Mouse (Mus musculus) lung, adult 2 months (tissue): Measurements from ENCODE around the gene Arhgap31. TPM values are rescaled to one million over a fixed set of nuclear protein-coding genes. Genes with fewer than 3 reads are reported as not detected.

Experiments
- DNase-seq: peaks from one replicate; pipeline ENCODE4 v3.0.0; 2022
- H3K4me1 ChIP-seq: fragments of 200-500 bp; 2 replicates; pipeline ENCODE4 v1.6.1; 2011; ENCODE audit warnings: low read length; ENCODE audit not compliant: control insufficient read depth, insufficient read depth
- H3K4me3 ChIP-seq: fragments of 200-500 bp; replicated peaks from 2 replicates; pipeline ENCODE3; 2011; ENCODE audit warnings: low read depth, mild to moderate bottlenecking, control low read depth, low read length; ENCODE audit errors: extremely low read depth
- CTCF ChIP-seq: fragments of 200-500 bp; IDR thresholded peaks from 2 replicates; pipeline ENCODE4 v1.5.1; 2011; ENCODE audit warnings: mild to moderate bottlenecking, low read length, control low read depth; ENCODE audit not compliant: insufficient read depth
- POLR2A ChIP-seq: fragments of 200-500 bp; IDR thresholded peaks from 2 replicates; pipeline ENCODE4 v1.6.1; 2011; ENCODE audit warnings: low read depth, mild to moderate bottlenecking, control low read depth, low read length, borderline replicate concordance; ENCODE audit errors: extremely low read depth
- WGBS: fragments of 180-500 bp; shearing (Covaris S2); methylation state at CpG from one replicate; pipeline ENCODE4 v1.1.7; 2018; 5-methylcytosine and 5-hydroxymethylcytosine counted together
- polyA plus RNA-seq: library from polyadenylated mRNA; depleted of rRNA; stranded (reverse); fragments of >200 nt; gene quantifications from 2 replicates; pipeline ENCODE4 v1.2.3, GENCODE M21; 2012

Gene Arhgap31
- polyA plus RNA-seq, 1 experiment, result 46.8 TPM

DNA sequence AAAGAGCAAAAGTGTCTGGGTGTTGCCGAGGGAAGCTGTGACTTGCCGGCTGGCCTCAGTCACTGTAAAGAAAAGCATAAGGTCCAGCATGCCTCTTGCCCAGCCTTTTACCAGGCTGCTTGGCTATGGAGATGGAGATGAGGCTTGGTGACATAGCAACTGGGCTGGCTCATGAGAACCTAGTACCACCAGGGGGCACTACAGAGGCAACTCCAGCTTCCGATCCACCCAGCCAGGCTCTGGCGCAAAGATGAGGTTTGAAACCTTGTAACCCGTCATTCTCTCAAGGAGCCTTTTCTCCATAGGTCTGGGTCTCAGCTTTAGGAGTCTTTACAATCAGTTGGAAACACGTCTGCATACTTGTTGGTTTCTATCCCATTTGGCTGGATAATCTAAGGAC, 94.0 kb downstream of the Arhgap31 start:
- 26% methylated on average over 6 of the region's 6 CpGs for WGBS
- H3K4me1 ChIP-seq, result peaks cover 31% of the 10 kb centered on the region
- peak; percentile 61 for DNase-seq
- TF ChIP-seq POLR2A (no peak), CTCF (peak; percentile 92)
- H3K4me3 ChIP-seq, result no peak overlapping the region

- DNase-seq, result no peak
- H3K4me1 ChIP-seq, result peaks cover 24% of the 10 kb centered on the region
- TF ChIP-seq CTCF, result no peak
- TF ChIP-seq POLR2A, result no peak
- H3K4me3 ChIP-seq, result no peak overlapping the region
- WGBS, result 94% methylated on average over 13 of the region's 13 CpGs
These were observed 95.1 kb downstream of the Arhgap31 start for GRCm38 (mm10) chr16:38617977-38618376.

- 95% methylated on average over 6 of the region's 6 CpGs for WGBS
- no peak for TF ChIP-seq POLR2A
- no peak for TF ChIP-seq CTCF
- no peak overlapping the region for H3K4me3 ChIP-seq
- DNase-seq, result no peak
- H3K4me1 ChIP-seq, result no peaks in the 10 kb centered on the region
These were observed 99.4 kb downstream of the Arhgap31 start for GRCm38 (mm10) chr16:38613646-38614045.

DNA sequence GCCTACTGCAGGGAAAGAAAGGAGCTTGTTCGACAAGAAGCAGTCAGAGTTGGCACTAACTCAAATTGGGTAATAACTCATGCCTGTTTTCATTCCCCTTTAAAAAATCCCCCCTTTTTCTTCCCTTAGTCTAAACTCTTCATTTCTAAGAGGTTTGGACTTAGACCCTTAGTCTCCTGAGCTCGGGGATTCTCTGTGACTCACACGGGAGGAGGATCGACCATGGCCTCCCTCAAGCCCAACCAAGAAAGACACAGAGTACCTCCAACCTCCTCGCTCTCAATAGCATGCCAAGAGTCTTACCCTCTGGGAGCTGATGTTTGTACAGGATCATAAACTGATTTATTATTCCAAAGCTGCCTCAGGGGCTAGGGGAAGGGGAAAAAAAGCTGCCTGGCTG, 100.4 kb downstream of the Arhgap31 start:
- Histone ChIP-seq H3K4me3 (no peak overlapping the region), H3K4me1 (no peaks in the 10 kb centered on the region)
- no peak for DNase-seq
- 66% methylated on average over 5 of the region's 5 CpGs for WGBS
- TF ChIP-seq CTCF (no peak), POLR2A (no peak)

GRCm38 (mm10) chr16:38609092-38609491, 104.0 kb downstream of the Arhgap31 start:
- 79% methylated on average over 18 of the region's 18 CpGs for WGBS
- no peak overlapping the region for H3K4me3 ChIP-seq
- TF ChIP-seq POLR2A (no peak), CTCF (no peak)
- H3K4me1 ChIP-seq, result no peaks in the 10 kb centered on the region
- no peak for DNase-seq

DNA sequence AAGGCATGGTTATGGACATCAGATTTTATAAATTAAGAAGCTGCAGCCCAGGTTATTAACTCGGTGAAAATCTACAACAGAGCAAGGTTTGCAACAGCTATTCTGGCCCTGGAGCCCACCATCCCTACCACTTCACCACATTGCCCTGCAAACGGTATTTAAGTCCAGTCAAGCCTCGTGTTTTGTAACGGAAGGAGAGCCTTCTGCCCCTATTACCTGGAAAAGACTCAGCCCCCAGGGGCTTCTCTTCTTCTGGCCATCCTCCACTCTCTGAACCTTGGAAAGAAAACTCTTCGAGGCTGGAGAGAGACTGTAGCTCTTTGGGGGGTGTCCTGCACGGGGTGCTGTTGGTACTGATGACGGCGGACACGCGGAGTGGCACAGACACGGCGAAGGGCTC, 104.4 kb downstream of the Arhgap31 start:
- Histone ChIP-seq H3K4me1 (no peaks in the 10 kb centered on the region), H3K4me3 (no peak overlapping the region)
- TF ChIP-seq POLR2A, result no peak
- TF ChIP-seq CTCF, result no peak
- 86% methylated on average over 12 of the region's 12 CpGs for WGBS
- DNase-seq, result no peak

GRCm38 (mm10) chr16:38606509-38606908, 106.6 kb downstream of the Arhgap31 start:
- WGBS, result 87% methylated on average over 7 of the region's 7 CpGs
- TF ChIP-seq CTCF (no peak), POLR2A (no peak)
- no peak for DNase-seq
- Histone ChIP-seq H3K4me3 (no peak overlapping the region), H3K4me1 (no peaks in the 10 kb centered on the region)

DNA sequence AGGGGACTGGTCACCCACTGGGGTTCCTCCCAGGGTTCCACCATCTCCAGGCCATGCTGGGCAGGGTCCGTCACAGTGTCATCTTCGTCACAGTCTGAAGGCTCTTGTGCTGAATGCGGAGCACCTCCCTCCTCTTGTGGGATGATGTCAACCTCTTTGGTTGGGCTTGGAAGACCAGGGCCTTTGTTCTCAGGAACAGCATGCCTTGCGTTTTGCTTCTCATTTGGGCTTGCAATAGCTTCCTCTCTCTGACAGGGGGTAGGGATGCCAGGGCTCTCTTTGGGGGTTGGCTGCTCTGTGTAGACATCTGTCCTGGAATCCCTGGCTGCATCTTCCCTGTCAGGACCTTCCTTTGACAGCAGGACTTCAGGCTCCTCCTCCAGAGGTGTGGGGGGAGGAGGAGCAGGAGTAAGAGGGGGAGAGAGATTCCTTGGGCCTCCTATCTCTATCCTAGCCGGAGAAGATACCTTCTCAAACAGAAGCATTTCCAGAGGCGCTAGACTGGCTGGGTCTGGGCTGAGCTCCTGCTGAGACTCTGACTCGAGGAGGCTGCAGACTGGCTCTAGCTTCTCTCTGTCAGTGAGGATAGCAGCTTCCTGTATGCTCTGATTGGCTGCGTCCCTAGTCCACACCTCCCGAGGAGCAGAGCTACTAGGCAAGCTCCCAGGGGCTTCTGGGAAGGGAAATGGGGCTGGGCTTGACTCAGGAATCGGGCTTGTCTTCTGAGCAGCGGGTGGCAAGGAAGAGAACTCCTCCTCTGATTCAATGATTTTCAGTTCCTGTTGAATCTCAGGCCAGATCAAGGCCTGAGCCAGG, 109.9 kb downstream of the Arhgap31 start:
- WGBS, result 49% methylated on average over 11 of the region's 11 CpGs
- no peak for TF ChIP-seq CTCF
- TF ChIP-seq POLR2A, result no peak
- Histone ChIP-seq H3K4me3 (no peak overlapping the region), H3K4me1 (no peaks in the 10 kb centered on the region)
- no peak for DNase-seq

GRCm38 (mm10) chr16:38598986-38599680, 113.9 kb downstream of the Arhgap31 start:
- TF ChIP-seq CTCF (no peak), POLR2A (no peak)

More at GRCm38 (mm10) chr16:38598986-38599680, 113.9 kb downstream of the Arhgap31 start:
- Histone ChIP-seq H3K4me3 (no peak overlapping the region), H3K4me1 (no peaks in the 10 kb centered on the region)
- WGBS, result 56% methylated on average over 11 of the region's 11 CpGs
- DNase-seq, result no peak
